Mouse (Mus musculus) neural tube, embryonic 11.5 days (tissue): ENCODE measurements at regions not wholly inside any gene's neighbourhood (a gene's known extent, or its start where the extent isn't known, plus 50 kb on each side); places are given as distances from the start of the nearest gene placed in this dataset.

ENCODE experiments used
- ATAC-seq: fragments of 200-750 bp; cut with Nextera tagmentation; 2 replicates; pipeline ENCODE4 v1.8.0; 2017; ENCODE audit warnings: moderate number of reproducible peaks, mild to moderate bottlenecking, moderate TSS enrichment, moderate library complexity; ENCODE audit not compliant: insufficient read depth, low FRiP score, low TSS enrichment
- DNase-seq: peaks from one replicate; pipeline ENCODE4 v3.0.0-alpha.2; 2015; ENCODE audit warnings: low spot score
- H3K27ac ChIP-seq: fragments of 300-500 bp; sonication (generic); 2 replicates; pipeline ENCODE4 v1.5.1; 2014; ENCODE audit warnings: low read depth, mild to moderate bottlenecking, low read length
- H3K27me3 ChIP-seq: fragments of 300-500 bp; sonication (generic); 2 replicates; pipeline ENCODE4 v1.6.1; 2014; ENCODE audit warnings: mild to moderate bottlenecking, low read length, mixed read lengths; ENCODE audit not compliant: control insufficient read depth, insufficient read depth
- H3K36me3 ChIP-seq: fragments of 300-500 bp; sonication (generic); 2 replicates; pipeline ENCODE4 v1.6.1; 2014; ENCODE audit warnings: mild to moderate bottlenecking, low read length, moderate library complexity, mixed read lengths; ENCODE audit not compliant: control insufficient read depth, insufficient read depth
- H3K4me1 ChIP-seq: fragments of 300-500 bp; sonication (generic); 2 replicates; pipeline ENCODE4 v1.6.1; 2014; ENCODE audit warnings: low read length, mixed read lengths; ENCODE audit not compliant: control insufficient read depth, insufficient read depth
- H3K4me2 ChIP-seq: fragments of 300-500 bp; sonication (generic); 2 replicates; pipeline ENCODE4 v1.6.1; 2014; ENCODE audit warnings: low read depth, mild to moderate bottlenecking, moderate library complexity
- H3K4me3 ChIP-seq: fragments of 300-500 bp; sonication (generic); 2 replicates; pipeline ENCODE4 v1.5.1; 2014; ENCODE audit warnings: low read depth, low read length
- H3K9ac ChIP-seq: fragments of 300-500 bp; sonication (generic); 2 replicates; pipeline ENCODE4 v1.6.1; 2014; ENCODE audit warnings: mild to moderate bottlenecking, low read length
- H3K9me3 ChIP-seq: fragments of 300-500 bp; sonication (generic); 2 replicates; pipeline ENCODE4 v1.6.1; 2016; ENCODE audit warnings: low read length; ENCODE audit not compliant: control insufficient read depth
- WGBS: fragments of 180-500 bp; shearing (Covaris S2); extraction: QIAGEN DNeasy Blood & Tissue Kit; methylation state at CpG from one replicate; pipeline ENCODE4 v1.1.7; 2014; 5-methylcytosine and 5-hydroxymethylcytosine counted together

- Histone ChIP-seq H3K9ac (no peak overlapping the region), H3K36me3 (no peaks in the 10 kb centered on the region), H3K27me3 (no peaks in the 10 kb centered on the region), H3K4me1 (no peaks in the 10 kb centered on the region), H3K27ac (no peak overlapping the region), H3K9me3 (no peaks in the 10 kb centered on the region), H3K4me3 (no peak overlapping the region), H3K4me2 (no peak overlapping the region)
- DNase-seq (no peak), ATAC-seq (no peak)
- WGBS, result 94% methylated on average over 5 of the region's 5 CpGs
Measured at GRCm38 (mm10) chr8:89406688-89407087, 362.7 kb upstream of the Sall1 start.

GRCm38 (mm10) chr8:89404287-89404686 lies 360.3 kb upstream of the Sall1 start:
- H3K4me2 ChIP-seq, result no peak overlapping the region
- no peak overlapping the region for H3K4me3 ChIP-seq
- WGBS, result 89% methylated on average over 3 of the region's 3 CpGs
- no peaks in the 10 kb centered on the region for H3K27me3 ChIP-seq
- H3K27ac ChIP-seq, result no peak overlapping the region
- H3K9ac ChIP-seq, result no peak overlapping the region
- no peaks in the 10 kb centered on the region for H3K36me3 ChIP-seq
- H3K9me3 ChIP-seq, result no peaks in the 10 kb centered on the region
- no peak for ATAC-seq
- no peak for DNase-seq
- H3K4me1 ChIP-seq, result no peaks in the 10 kb centered on the region

- no peak for DNase-seq
- Histone ChIP-seq H3K4me3 (no peak overlapping the region), H3K36me3 (no peaks in the 10 kb centered on the region), H3K4me2 (no peak overlapping the region), H3K4me1 (no peaks in the 10 kb centered on the region), H3K9ac (no peak overlapping the region), H3K9me3 (no peaks in the 10 kb centered on the region), H3K27me3 (no peaks in the 10 kb centered on the region), H3K27ac (no peak overlapping the region)
- ATAC-seq, result no peak
Measured at GRCm38 (mm10) chr8:89396673-89397072, 352.7 kb upstream of the Sall1 start.

- Histone ChIP-seq H3K4me3 (no peak overlapping the region), H3K4me1 (peaks cover 14% of the 10 kb centered on the region), H3K27ac (no peak overlapping the region), H3K9me3 (no peaks in the 10 kb centered on the region), H3K9ac (no peak overlapping the region), H3K36me3 (no peaks in the 10 kb centered on the region), H3K27me3 (no peaks in the 10 kb centered on the region), H3K4me2 (no peak overlapping the region)
- ATAC-seq (no peak), DNase-seq (no peak)
- WGBS, result 84% methylated on average over 6 of the region's 6 CpGs
Measured at GRCm38 (mm10) chr8:89392749-89393148, 348.8 kb upstream of the Sall1 start.

GRCm38 (mm10) chr8:89388761-89389160 lies 344.8 kb upstream of the Sall1 start:
- DNase-seq (no peak), ATAC-seq (no peak)
- WGBS, result 6% methylated on average over 6 of the region's 6 CpGs

GRCm38 (mm10) chr8:89387295-89387694 lies 343.3 kb upstream of the Sall1 start:
- Histone ChIP-seq H3K4me1 (peaks cover 51% of the 10 kb centered on the region), H3K36me3 (no peaks in the 10 kb centered on the region), H3K27ac (peak overlapping the region; percentile 72), H3K9me3 (no peaks in the 10 kb centered on the region), H3K27me3 (no peaks in the 10 kb centered on the region), H3K4me3 (no peak overlapping the region), H3K9ac (no peak overlapping the region), H3K4me2 (peak overlapping the region; percentile 18)
- WGBS, result 4% methylated on average over 8 of the region's 8 CpGs
- DNase-seq (peak; percentile 52), ATAC-seq (peak; percentile 43)

More at GRCm38 (mm10) chr8:89388761-89389160, 344.8 kb upstream of the Sall1 start:
- no peak overlapping the region for H3K9ac ChIP-seq
- H3K27me3 ChIP-seq, result no peaks in the 10 kb centered on the region
- no peak overlapping the region for H3K27ac ChIP-seq
- H3K36me3 ChIP-seq, result no peaks in the 10 kb centered on the region
- no peak overlapping the region for H3K4me3 ChIP-seq
- H3K4me2 ChIP-seq, result no peak overlapping the region
- peaks cover 41% of the 10 kb centered on the region for H3K4me1 ChIP-seq
- no peaks in the 10 kb centered on the region for H3K9me3 ChIP-seq

GRCm38 (mm10) chr8:89385028-89385427 lies 341.1 kb upstream of the Sall1 start:
- H3K4me2 ChIP-seq, result no peak overlapping the region
- no peaks in the 10 kb centered on the region for H3K27me3 ChIP-seq
- H3K27ac ChIP-seq, result peak overlapping the region; percentile 49; the same call in 1 of the 2 replicates
- H3K4me3 ChIP-seq, result no peak overlapping the region
- WGBS, result 74% methylated on average over 5 of the region's 5 CpGs
- no peaks in the 10 kb centered on the region for H3K36me3 ChIP-seq
- H3K4me1 ChIP-seq, result peaks cover 51% of the 10 kb centered on the region
- no peaks in the 10 kb centered on the region for H3K9me3 ChIP-seq
- no peak overlapping the region for H3K9ac ChIP-seq
- DNase-seq (no peak), ATAC-seq (no peak)

- Histone ChIP-seq H3K4me3 (no peak overlapping the region), H3K4me1 (peaks cover 47% of the 10 kb centered on the region), H3K27me3 (no peaks in the 10 kb centered on the region), H3K9ac (no peak overlapping the region), H3K27ac (no peak overlapping the region), H3K9me3 (no peaks in the 10 kb centered on the region), H3K36me3 (no peaks in the 10 kb centered on the region), H3K4me2 (no peak overlapping the region)
- WGBS, result 35% methylated on average over 5 of the region's 5 CpGs
- ATAC-seq, result no peak
- no peak for DNase-seq
Measured at GRCm38 (mm10) chr8:89383781-89384180, 339.8 kb upstream of the Sall1 start.

- Histone ChIP-seq H3K9ac (no peak overlapping the region), H3K27me3 (no peaks in the 10 kb centered on the region), H3K4me2 (no peak overlapping the region), H3K4me1 (peaks cover 37% of the 10 kb centered on the region), H3K9me3 (no peaks in the 10 kb centered on the region), H3K27ac (peak overlapping the region; percentile 40; the same call in 1 of the 2 replicates), H3K4me3 (no peak overlapping the region), H3K36me3 (no peaks in the 10 kb centered on the region)
- ATAC-seq, result no peak
- no peak for DNase-seq
- WGBS, result 27% methylated on average over 9 of the region's 9 CpGs
Measured at GRCm38 (mm10) chr8:89382538-89383380, 338.8 kb upstream of the Sall1 start.
